Mouse (Mus musculus) myocyte (in vitro differentiated cells): ENCODE results near the gene Irf8. TPM values are rescaled to one million over a fixed set of nuclear protein-coding genes. Genes with fewer than 3 reads are reported as not detected.

ENCODE experiments used
- H3K27me3 ChIP-seq: one replicate; pipeline ENCODE4 v1.6.1; 2011; ENCODE audit not compliant: control insufficient read depth, insufficient read depth, insufficient read length
- H3K36me3 ChIP-seq: one replicate; pipeline ENCODE4 v1.6.1; 2011; ENCODE audit not compliant: control insufficient read depth, insufficient read depth
- H3K4me2 ChIP-seq: one replicate; pipeline ENCODE4 v1.6.1; 2011; ENCODE audit warnings: low read depth, control low read depth
- H3K4me3 ChIP-seq: one replicate; pipeline ENCODE4 v1.5.1; 2011; ENCODE audit warnings: mild to moderate bottlenecking, control low read depth, moderate library complexity
- H3K79me2 ChIP-seq: one replicate; pipeline ENCODE4 v1.6.1; 2011; ENCODE audit not compliant: control insufficient read depth, insufficient read depth
- H3ac ChIP-seq: one replicate; pipeline ENCODE4 v1.6.1; 2011; ENCODE audit not compliant: control insufficient read depth, insufficient read length
- CEBPB ChIP-seq: IDR thresholded peaks from 2 replicates; pipeline ENCODE4 v1.6.1; 2011; ENCODE audit warnings: mild to moderate bottlenecking, moderate library complexity; ENCODE audit not compliant: poor library complexity, insufficient read depth, severe bottlenecking
- E2F4 ChIP-seq: IDR thresholded peaks from one replicate; pipeline ENCODE4 v1.6.1; 2011; ENCODE audit warnings: mild to moderate bottlenecking, control low read depth, moderate library complexity; ENCODE audit not compliant: insufficient read depth
- MAX ChIP-seq: IDR thresholded peaks from one replicate; pipeline ENCODE4 v1.6.1; 2011; ENCODE audit warnings: low read depth, mild to moderate bottlenecking, control low read depth
- MYOD1 ChIP-seq, 3 experiments: IDR thresholded peaks; one replicate each; pipeline ENCODE4 v1.6.1; 2011; ENCODE audit warnings: control low read depth in 2 of 3, low read depth in 2 of 3, mild to moderate bottlenecking in 2 of 3, moderate library complexity in 1 of 3; ENCODE audit not compliant: insufficient read length in 2 of 3, control insufficient read depth in 1 of 3
- MYOG ChIP-seq, 3 experiments: IDR thresholded peaks; one replicate each; pipeline ENCODE4 v1.6.1; 2011; ENCODE audit warnings: control low read depth in 2 of 3, low read depth in 2 of 3, mild to moderate bottlenecking in 2 of 3; ENCODE audit not compliant: insufficient read length in 2 of 3, control insufficient read depth in 1 of 3, insufficient read depth in 1 of 3
- POLR2A ChIP-seq: IDR thresholded peaks from one replicate; pipeline ENCODE4 v1.6.1; 2011; ENCODE audit warnings: low read depth, mild to moderate bottlenecking, control low read depth, moderate library complexity; ENCODE audit not compliant: insufficient read length
- POLR2AphosphoS2 ChIP-seq: IDR thresholded peaks from one replicate; pipeline ENCODE4 v1.6.1; 2011; ENCODE audit warnings: low read depth, control low read depth; ENCODE audit not compliant: insufficient read length
- REST ChIP-seq: IDR thresholded peaks from one replicate; pipeline ENCODE4 v1.6.1; 2011; ENCODE audit warnings: mild to moderate bottlenecking, control low read depth, moderate library complexity; ENCODE audit not compliant: insufficient read depth, insufficient read length
- SRF ChIP-seq: IDR thresholded peaks from one replicate; pipeline ENCODE4 v1.6.1; 2011; ENCODE audit warnings: low read depth; ENCODE audit not compliant: control insufficient read depth, insufficient read length
- TCF12 ChIP-seq: IDR thresholded peaks from one replicate; pipeline ENCODE4 v1.6.1; 2011; ENCODE audit warnings: mild to moderate bottlenecking, control low read depth; ENCODE audit not compliant: poor library complexity, insufficient read depth, severe bottlenecking
- TCF3 ChIP-seq: IDR thresholded peaks from one replicate; pipeline ENCODE4 v1.6.1; 2011; ENCODE audit warnings: low read depth, control low read depth; ENCODE audit not compliant: insufficient read length
- USF1 ChIP-seq: IDR thresholded peaks from one replicate; pipeline ENCODE4 v1.6.1; 2011; ENCODE audit warnings: low read depth, mild to moderate bottlenecking, control low read depth, moderate library complexity
- polyA plus RNA-seq: library from polyadenylated mRNA; unstranded; fragments of >200 nt; fragmentation: generic; extraction: Trizol; gene quantifications from one replicate; pipeline ENCODE4 v1.2.1, GENCODE M21; 2012; ENCODE audit warnings: missing spikeins

Irf8 gene
- polyA plus RNA-seq, 1 experiment: not detected

DNA sequence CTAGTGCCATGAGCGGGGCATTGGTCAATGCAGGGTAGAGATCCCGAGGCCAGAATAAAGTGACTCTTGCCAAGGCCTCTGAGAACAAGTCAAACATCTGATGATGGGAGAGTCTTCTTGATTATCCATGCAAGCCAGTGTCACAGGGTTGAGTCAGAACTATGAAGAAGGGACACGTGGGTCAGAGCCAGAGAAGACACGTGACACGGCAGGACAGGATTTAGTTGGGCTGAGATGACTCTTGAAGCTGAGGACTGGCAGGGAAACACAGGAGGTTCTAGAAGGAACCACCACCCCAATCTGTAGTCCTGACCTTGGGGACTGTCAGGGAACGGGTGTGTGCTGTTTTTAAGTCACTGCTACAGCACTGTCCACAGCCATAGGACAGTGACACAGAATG, 23.7 kb downstream of the Irf8 start:
- no peaks in the 10 kb centered on the region for H3K79me2 ChIP-seq
- H3K36me3 ChIP-seq: no peaks in the 10 kb centered on the region
- H3K4me2 ChIP-seq: no peak overlapping the region
- TF ChIP-seq CEBPB: no peak
- no peak for TF ChIP-seq REST
- no peak overlapping the region for H3ac ChIP-seq
- H3K4me3 ChIP-seq: no peak overlapping the region
- H3K27me3 ChIP-seq: peaks cover 72% of the 10 kb centered on the region

DNA sequence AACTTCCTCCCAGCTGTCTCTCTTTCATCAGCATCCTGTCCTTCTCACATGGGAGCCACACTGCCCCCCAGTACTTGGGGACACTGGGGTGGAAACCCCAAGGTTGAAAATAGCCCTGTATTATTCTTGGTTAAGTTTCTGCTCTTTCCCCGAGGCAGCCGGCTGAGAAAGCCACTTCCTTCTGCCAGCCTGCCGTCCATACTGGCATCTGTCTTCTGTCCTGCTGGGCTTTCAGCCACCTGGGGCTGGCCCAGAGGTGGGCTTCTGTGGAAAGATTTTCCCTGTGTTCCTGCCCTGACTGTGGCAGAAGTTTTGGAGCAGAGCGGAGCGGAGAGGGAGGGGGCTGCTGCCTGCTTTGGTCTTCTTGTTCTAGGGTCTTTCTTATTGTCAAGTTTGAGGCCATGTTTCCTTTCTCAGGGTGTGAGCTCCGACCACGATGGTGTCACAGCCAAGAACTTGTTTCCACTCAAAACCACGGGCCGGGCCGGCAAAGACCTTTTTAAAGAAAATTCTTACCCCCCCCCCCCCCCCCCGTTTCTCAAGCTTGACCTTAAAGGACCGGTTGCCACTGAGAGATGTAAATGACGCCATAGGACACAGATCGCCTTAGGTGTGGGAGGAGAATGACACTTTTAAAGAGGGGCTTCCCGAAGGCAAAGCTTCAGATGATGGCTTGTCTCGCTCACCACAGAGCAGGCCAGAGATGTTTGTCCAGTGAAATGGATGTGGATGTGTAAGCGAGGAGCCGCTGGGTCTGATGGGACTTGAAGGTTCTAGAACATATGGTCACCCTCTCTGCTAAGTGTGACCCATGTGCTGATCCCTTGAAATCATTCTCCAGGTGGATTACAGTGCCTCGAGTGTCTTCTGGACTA, 24.4 kb downstream of the Irf8 start:
- Histone ChIP-seq H3ac (no peak overlapping the region), H3K27me3 (peaks cover 75% of the 10 kb centered on the region), H3K4me3 (no peak overlapping the region), H3K79me2 (no peaks in the 10 kb centered on the region), H3K36me3 (no peaks in the 10 kb centered on the region), H3K4me2 (no peak overlapping the region)
- TF ChIP-seq E2F4 (no peak), POLR2AphosphoS2 (no peak)

DNA sequence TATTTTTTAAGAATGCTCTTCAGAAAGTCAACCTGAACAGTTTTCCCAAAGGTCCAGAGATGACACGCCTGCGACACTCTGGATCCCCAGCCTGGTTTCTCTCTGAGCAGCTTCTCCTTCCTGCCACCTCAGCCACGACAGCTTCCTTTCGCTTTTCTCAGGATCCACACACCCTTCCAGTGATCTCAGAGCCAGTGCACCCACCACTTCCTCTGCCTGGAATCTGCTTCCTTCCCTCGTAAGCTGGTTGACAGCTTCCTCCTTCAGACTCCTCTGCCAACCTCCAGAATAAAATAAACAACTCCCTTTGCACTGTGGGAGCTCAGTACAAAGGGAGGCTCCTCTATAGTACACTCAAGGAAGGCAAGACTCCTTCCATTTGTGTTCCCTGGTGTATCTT, 27.1 kb downstream of the Irf8 start:
- Histone ChIP-seq H3K4me2 (no peak overlapping the region), H3ac (no peak overlapping the region), H3K79me2 (no peaks in the 10 kb centered on the region), H3K27me3 (peaks cover 72% of the 10 kb centered on the region), H3K4me3 (no peak overlapping the region), H3K36me3 (no peaks in the 10 kb centered on the region)
- TF ChIP-seq REST (no peak), MAX (no peak)

DNA sequence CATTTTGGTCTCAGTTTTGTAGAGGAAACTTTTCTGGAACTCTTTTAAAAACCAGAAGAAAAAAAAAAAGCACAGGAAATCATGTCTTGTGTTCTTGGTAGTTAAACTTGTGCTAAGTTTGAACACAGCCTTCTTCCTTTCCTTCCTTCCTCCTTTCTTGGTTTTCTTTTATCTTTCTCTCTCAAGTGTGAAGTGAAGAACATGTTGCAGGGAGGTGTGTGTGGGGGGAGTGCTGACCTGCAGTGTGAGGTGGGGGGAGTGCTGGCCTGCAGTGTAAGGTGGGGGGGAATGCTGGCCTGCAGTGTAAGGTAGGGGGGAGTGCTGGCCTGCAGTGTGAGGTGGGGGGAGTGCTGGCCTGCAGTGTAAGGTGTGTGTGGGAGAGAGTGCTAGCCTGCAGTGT, 28.5 kb downstream of the Irf8 start:
- no peak overlapping the region for H3K4me3 ChIP-seq
- no peak for TF ChIP-seq USF1
- no peak for TF ChIP-seq CEBPB
- no peak for TF ChIP-seq TCF12
- TF ChIP-seq E2F4: no peak
- no peak for TF ChIP-seq MAX
- no peak for TF ChIP-seq REST
- TF ChIP-seq POLR2AphosphoS2: no peak
- no peak for TF ChIP-seq MYOD1 (IDR thresholded peaks at IDR 0.05; ENCODE audit: control insufficient read depth in 1 of 3, insufficient read length in 2 of 3, low read depth in 2 of 3)
- no peak for TF ChIP-seq POLR2A
- TF ChIP-seq TCF3: no peak
- no peak overlapping the region for H3K4me2 ChIP-seq
- H3K79me2 ChIP-seq: no peaks in the 10 kb centered on the region
- no peaks in the 10 kb centered on the region for H3K36me3 ChIP-seq
- H3ac ChIP-seq: no peak overlapping the region
- H3K27me3 ChIP-seq: peaks cover 70% of the 10 kb centered on the region

- Histone ChIP-seq H3K36me3 (no peaks in the 10 kb centered on the region), H3K79me2 (no peaks in the 10 kb centered on the region), H3K4me3 (no peak overlapping the region), H3K4me2 (no peak overlapping the region), H3ac (no peak overlapping the region), H3K27me3 (peaks cover 67% of the 10 kb centered on the region)
- TF ChIP-seq TCF3 (no peak), E2F4 (no peak)
Observed at GRCm38 (mm10) chr8:120766622-120767021, 30.5 kb downstream of the Irf8 start.

GRCm38 (mm10) chr8:120768454-120769218, 32.5 kb downstream of the Irf8 start:
- no peak overlapping the region for H3ac ChIP-seq
- H3K4me2 ChIP-seq: no peak overlapping the region
- H3K36me3 ChIP-seq: no peaks in the 10 kb centered on the region
- peaks cover 71% of the 10 kb centered on the region for H3K27me3 ChIP-seq
- H3K4me3 ChIP-seq: no peak overlapping the region
- no peaks in the 10 kb centered on the region for H3K79me2 ChIP-seq
- TF ChIP-seq TCF12: no peak
- TF ChIP-seq E2F4: no peak
- no peak for TF ChIP-seq POLR2AphosphoS2
- TF ChIP-seq MAX: no peak
- TF ChIP-seq SRF: no peak
- no peak for TF ChIP-seq MYOG (IDR thresholded peaks at IDR 0.05; ENCODE audit: control insufficient read depth in 1 of 3, insufficient read depth in 1 of 3, insufficient read length in 2 of 3, low read depth in 2 of 3)
- no peak for TF ChIP-seq CEBPB
- no peak for TF ChIP-seq REST
- TF ChIP-seq MYOD1 (IDR thresholded peaks at IDR 0.05; ENCODE audit: control insufficient read depth in 1 of 3, insufficient read length in 2 of 3, low read depth in 2 of 3): no peak
- no peak for TF ChIP-seq USF1
- no peak for TF ChIP-seq POLR2A
- no peak for TF ChIP-seq TCF3
